Comparison of ENCODE assay signal across 20 mouse cellular contexts in genomic region chr1:156971206-156971811, GRCm38 (mm10). TPM values are rescaled to one million over a fixed set of nuclear protein-coding genes. Genes with fewer than 3 reads are reported as not detected.
DNase-seq lines count a peak whose midpoint lies in the region; ATAC-seq lines count a peak whose summit lies in the region.
"Had no signal": no experiment of that assay in that cellular context is flagged by ENCODE, and none has a peak within 500 bp of the region (broad histone marks: within the 10 kb centered on the region; RNA-seq: fewer than 3 reads in every experiment).

No protein-coding gene starts in this region.

- H3K4me3 ChIP-seq in heart, embryonic 11.5 days (ENCODE audit: low read depth, low read length) = no peak overlapping the region
- no peak overlapping the region for H3K4me3 ChIP-seq in liver, embryonic 12.5 days
- H3K4me3 ChIP-seq: embryonic facial prominence, embryonic 12.5 days; heart, adult 2 months; hindbrain, embryonic 15.5 days; limb, embryonic 13.5 days; midbrain, embryonic 12.5 days had no signal

- DNase-seq in heart, postnatal 25 days (ENCODE audit: low spot score) = no peak
- peak; percentile 29 for DNase-seq in 416B (ENCODE audit: low read depth)
- DNase-seq in adrenal gland, postnatal 14 days = peak; percentile 26
- DNase-seq in kidney, postnatal 36 days = no peak
- DNase-seq in kidney, adult 9 months = no peak
- DNase-seq in kidney, postnatal 10 days = no peak
- DNase-seq: cerebellum, adult 2 months; heart, adult 2 months; heart, postnatal 10 days; kidney, adult 11 months; kidney, postnatal 25 days; lung, postnatal 4 days; thymus, postnatal 25 days had no signal

- H3K4me2 ChIP-seq in heart, embryonic 11.5 days = no peak overlapping the region
- H3K4me2 ChIP-seq in liver, embryonic 12.5 days = no peak overlapping the region
- H3K4me2 ChIP-seq: embryonic facial prominence, embryonic 12.5 days; hindbrain, embryonic 15.5 days; limb, embryonic 13.5 days; midbrain, embryonic 12.5 days had no signal

- no peaks in the 10 kb centered on the region; the same call in 1 of the 2 replicates for H3K4me1 ChIP-seq in heart, embryonic 11.5 days (ENCODE audit: control insufficient read depth, insufficient read depth, low read length)
- H3K4me1 ChIP-seq in liver, embryonic 12.5 days = peaks cover 32% of the 10 kb centered on the region
- H3K4me1 ChIP-seq: embryonic facial prominence, embryonic 12.5 days; hindbrain, embryonic 15.5 days; limb, embryonic 13.5 days; midbrain, embryonic 12.5 days had no signal

- H3K36me3 ChIP-seq in heart, embryonic 11.5 days (ENCODE audit: control insufficient read depth, insufficient read depth, low read length) = no peaks in the 10 kb centered on the region
- no peaks in the 10 kb centered on the region for H3K36me3 ChIP-seq in liver, embryonic 12.5 days
- H3K36me3 ChIP-seq: embryonic facial prominence, embryonic 12.5 days; hindbrain, embryonic 15.5 days; limb, embryonic 13.5 days; midbrain, embryonic 12.5 days had no signal

- WGBS in heart, embryonic 11.5 days (ENCODE audit: insufficient replicate concordance) = 47% methylated on average over 7 of the region's 7 CpGs
- 35% methylated on average over 7 of the region's 7 CpGs for WGBS in liver, embryonic 12.5 days (ENCODE audit: insufficient replicate concordance)

- intact Hi-C loops in heart, postnatal 25 days (cut with DNase I) = no loop called here

- 0 out of 2 replicates have a peak, but pooled peaks cover 2% of the 10 kb centered on the region for H3K9me3 ChIP-seq in heart, embryonic 11.5 days (replicated peaks; ENCODE audit: control insufficient read depth, low read length)
- H3K9me3 ChIP-seq in liver, embryonic 12.5 days (replicated peaks) = no peaks in the 10 kb centered on the region
- H3K9me3 ChIP-seq: embryonic facial prominence, embryonic 12.5 days; hindbrain, embryonic 15.5 days; limb, embryonic 13.5 days; midbrain, embryonic 12.5 days had no signal

- no peaks in the 10 kb centered on the region for H3K27me3 ChIP-seq in heart, embryonic 11.5 days (ENCODE audit: control insufficient read depth, insufficient read depth, low read length)
- H3K27me3 ChIP-seq in liver, embryonic 12.5 days (replicated peaks) = no peaks in the 10 kb centered on the region
- H3K27me3 ChIP-seq: embryonic facial prominence, embryonic 12.5 days; hindbrain, embryonic 15.5 days; midbrain, embryonic 12.5 days had no signal

- H3K27ac ChIP-seq in heart, embryonic 11.5 days (ENCODE audit: low read depth, low read length) = no peak overlapping the region
- H3K27ac ChIP-seq in liver, embryonic 12.5 days = no peak overlapping the region
- H3K27ac ChIP-seq: embryonic facial prominence, embryonic 12.5 days; heart, adult 2 months; hindbrain, embryonic 15.5 days; limb, embryonic 13.5 days; midbrain, embryonic 12.5 days; stomach, postnatal 0 days had no signal

- peak; percentile 52; the same call in 1 of the 2 replicates for ATAC-seq in heart, embryonic 11.5 days (replicated peaks; ENCODE audit: insufficient number of reproducible peaks, low FRiP score, low TSS enrichment)
- peak; percentile 77 for ATAC-seq in liver, embryonic 12.5 days

- no peak overlapping the region for H3K9ac ChIP-seq in heart, embryonic 11.5 days (ENCODE audit: low read depth, low read length)
- no peak overlapping the region for H3K9ac ChIP-seq in liver, embryonic 12.5 days
- H3K9ac ChIP-seq: embryonic facial prominence, embryonic 12.5 days; hindbrain, embryonic 15.5 days; limb, embryonic 13.5 days; midbrain, embryonic 12.5 days had no signal

RNA-seq across cellular contexts. Expression of gene Ralgps2, which starts 31.9 kb away (rescaled TPM):
- polyA plus RNA-seq in heart, embryonic 11.5 days (2014; fragmentation: Nextera tagmentation; extraction: Ambion mirVana) = 42.6 and 44.1 TPM in 2 replicates
- 10 to 100 TPM in 1 of 2 experiments, 1 to 10 TPM in 1; 8.6 to 10.4 TPM for total RNA-seq in heart, postnatal 25 days (2021)
- 28.6 and 30.3 TPM in 2 replicates for total RNA-seq in adrenal gland, postnatal 14 days (2021)
- polyA plus RNA-seq in liver, embryonic 12.5 days (2016; fragmentation: Nextera tagmentation; extraction: Ambion mirVana) = 25.6 and 26.8 TPM in 2 replicates

Comparison
In these comparisons a context has a peak if more than half of its experiments do, and no peak if none do; other contexts are left out.
1. DNase-seq: peak in 416B (single experiment) and adrenal gland, postnatal 14 days (single experiment); none in heart, postnatal 25 days (single experiment), kidney, postnatal 36 days (0 of 2), kidney, adult 9 months (single experiment) and kidney, postnatal 10 days (single experiment).